Mouse (Mus musculus) hindbrain, embryonic 14.5 days (tissue): ENCODE results near the gene Xpr1. TPM values are rescaled to one million over a fixed set of nuclear protein-coding genes. Genes with fewer than 3 reads are reported as not detected.

Experiments used
- ATAC-seq: fragments of 200-750 bp; cut with Nextera tagmentation; 2 replicates; pipeline ENCODE4 v1.8.0; 2017; ENCODE audit warnings: moderate number of reproducible peaks, mild to moderate bottlenecking, moderate TSS enrichment, moderate library complexity; ENCODE audit not compliant: low FRiP score
- DNase-seq: peaks from one replicate; pipeline ENCODE4 v3.0.0-alpha.2; 2015; ENCODE audit warnings: low spot score
- H3K27ac ChIP-seq: fragments of 300-500 bp; sonication (generic); 2 replicates; pipeline ENCODE4 v1.5.1; 2014; ENCODE audit warnings: mild to moderate bottlenecking, moderate library complexity
- H3K27me3 ChIP-seq: fragments of 300-500 bp; sonication (generic); 2 replicates; pipeline ENCODE4 v1.6.1; 2014; ENCODE audit warnings: mild to moderate bottlenecking, low read length, mixed read lengths; ENCODE audit not compliant: control insufficient read depth, insufficient read depth
- H3K36me3 ChIP-seq: fragments of 300-500 bp; sonication (generic); replicated peaks from 2 replicates; pipeline ENCODE4 v1.6.1; 2014; ENCODE audit not compliant: control insufficient read depth, insufficient read depth
- H3K4me1 ChIP-seq: fragments of 300-500 bp; sonication (generic); replicated peaks from 2 replicates; pipeline ENCODE4 v1.6.1; 2014; ENCODE audit warnings: antibody characterized with exemption, low read length, mixed read lengths; ENCODE audit not compliant: control insufficient read depth, insufficient read depth
- H3K4me2 ChIP-seq: fragments of 300-500 bp; sonication (generic); replicated peaks from 2 replicates; pipeline ENCODE4 v1.6.1; 2014; ENCODE audit warnings: mild to moderate bottlenecking, moderate library complexity
- H3K4me3 ChIP-seq: fragments of 300-500 bp; sonication (generic); replicated peaks from 2 replicates; pipeline ENCODE4 v1.5.1; 2014; ENCODE audit warnings: mild to moderate bottlenecking, low read length
- H3K9ac ChIP-seq: fragments of 300-500 bp; sonication (generic); 2 replicates; pipeline ENCODE4 v1.6.1; 2014
- H3K9me3 ChIP-seq: fragments of 300-500 bp; sonication (generic); 2 replicates; pipeline ENCODE4 v1.6.1; 2016; ENCODE audit warnings: low read length; ENCODE audit not compliant: control insufficient read depth
- WGBS: fragments of 180-500 bp; shearing (Covaris S2); extraction: QIAGEN DNeasy Blood & Tissue Kit; methylation state at CpG from one replicate; pipeline ENCODE4 v1.1.7; 2014; 5-methylcytosine and 5-hydroxymethylcytosine counted together
- polyA plus RNA-seq: library from polyadenylated mRNA; unstranded; fragments of >200 nt; fragmentation: Nextera tagmentation; extraction: Ambion mirVana; gene quantifications from 2 replicates; pipeline ENCODE4 v1.2.1, GENCODE M21; 2014

The Xpr1 gene
- polyA plus RNA-seq, 1 experiment from 2014 or later = 38.7 TPM

DNA sequence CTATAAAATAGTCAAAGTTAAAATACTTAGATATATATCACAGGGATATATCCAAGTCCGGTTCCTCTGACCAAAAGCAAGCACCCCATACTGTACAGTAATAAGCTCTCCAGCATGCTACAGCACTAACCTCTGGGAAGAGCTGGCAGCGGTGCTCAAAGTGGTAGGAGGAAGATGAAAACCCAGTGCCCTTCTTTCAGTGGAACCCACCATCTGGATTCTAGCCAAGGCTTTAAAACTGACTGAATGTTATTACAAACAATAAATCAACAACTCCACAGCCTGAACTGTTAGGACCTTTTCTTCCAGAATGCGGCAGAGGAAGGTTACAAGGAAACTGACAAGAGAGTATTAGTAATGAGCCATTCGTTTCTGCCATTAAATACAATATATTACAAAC, 1.8 kb downstream of the Xpr1 start:
- Histone ChIP-seq H3K4me1 (peaks cover 17% of the 10 kb centered on the region), H3K9ac (peak overlapping the region; percentile 90), H3K9me3 (no peaks in the 10 kb centered on the region), H3K36me3 (no peaks in the 10 kb centered on the region), H3K4me3 (peak overlapping the region; percentile 66), H3K4me2 (peak overlapping the region; percentile 57), H3K27ac (peak overlapping the region; percentile 68), H3K27me3 (no peaks in the 10 kb centered on the region)
- 31% methylated on average over 4 of the region's 4 CpGs for WGBS
- peak; percentile 44 for DNase-seq
- no peak for ATAC-seq

DNA sequence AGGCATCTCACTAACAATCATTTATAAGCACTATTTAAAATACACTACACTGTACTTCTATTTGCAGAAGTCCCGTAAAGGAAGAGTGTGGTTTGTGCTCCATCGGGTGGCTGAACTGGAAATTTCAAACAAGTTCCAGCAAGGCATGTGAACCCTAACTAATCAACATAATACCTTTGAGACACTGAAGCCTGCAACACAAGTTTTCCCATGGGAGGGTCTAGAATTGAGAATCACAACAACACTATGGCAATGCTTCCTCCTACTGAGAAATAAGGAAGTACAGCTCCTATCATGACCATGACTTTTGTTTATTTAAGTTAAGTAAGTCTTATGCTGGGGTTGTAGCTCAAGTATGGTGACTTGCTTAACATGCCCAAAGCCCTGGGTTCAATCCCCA, 4.5 kb downstream of the Xpr1 start:
- H3K9ac ChIP-seq = no peak overlapping the region
- H3K27me3 ChIP-seq = no peaks in the 10 kb centered on the region
- H3K4me1 ChIP-seq = peaks cover 17% of the 10 kb centered on the region
- no peak overlapping the region for H3K4me2 ChIP-seq
- H3K4me3 ChIP-seq = no peak overlapping the region
- H3K9me3 ChIP-seq = no peaks in the 10 kb centered on the region
- 85% methylated on average over 2 of the region's 2 CpGs for WGBS
- H3K36me3 ChIP-seq = no peaks in the 10 kb centered on the region
- no peak overlapping the region for H3K27ac ChIP-seq
- ATAC-seq (no peak), DNase-seq (no peak)

DNA sequence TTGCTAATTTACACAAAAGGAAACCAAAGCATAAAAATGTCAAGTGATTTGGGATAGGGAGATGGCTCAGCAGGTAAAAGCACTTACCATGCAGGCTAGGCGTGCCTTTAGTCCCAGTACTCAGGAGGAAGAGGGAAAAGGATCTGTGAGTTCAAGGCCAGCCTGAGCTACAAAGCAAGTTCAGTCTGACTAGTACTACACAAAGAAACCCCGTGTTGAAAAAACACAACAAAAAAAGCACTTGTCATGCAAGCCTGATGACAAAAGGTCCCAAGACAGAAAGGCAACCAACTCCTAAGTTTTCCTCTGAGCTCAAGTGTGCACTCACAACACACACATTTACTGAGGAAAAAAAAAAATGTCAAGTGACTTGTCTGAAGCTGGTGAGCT, 8.6 kb downstream of the Xpr1 start:
- ATAC-seq = no peak
- no peaks in the 10 kb centered on the region for H3K9me3 ChIP-seq

GRCm38 (mm10) chr1:155407697-155408576, 9.3 kb downstream of the Xpr1 start:
- DNase-seq (no peak), ATAC-seq (no peak)
- H3K9me3 ChIP-seq = no peaks in the 10 kb centered on the region
- no peaks in the 10 kb centered on the region; the same call in 1 of the 2 replicates for H3K4me1 ChIP-seq
- H3K9ac ChIP-seq = no peak overlapping the region
- no peaks in the 10 kb centered on the region for H3K36me3 ChIP-seq
- H3K4me3 ChIP-seq = no peak overlapping the region
- no peak overlapping the region for H3K4me2 ChIP-seq
- no peak overlapping the region for H3K27ac ChIP-seq
- no peaks in the 10 kb centered on the region for H3K27me3 ChIP-seq
- 91% methylated on average over 11 of the region's 11 CpGs for WGBS

More for the DNA sequence above, 8.6 kb downstream of the Xpr1 start:
- Histone ChIP-seq H3K36me3 (no peaks in the 10 kb centered on the region), H3K9ac (no peak overlapping the region), H3K27me3 (no peaks in the 10 kb centered on the region), H3K27ac (no peak overlapping the region), H3K4me1 (peaks cover 3% of the 10 kb centered on the region; the same call in 1 of the 2 replicates), H3K4me2 (no peak overlapping the region), H3K4me3 (no peak overlapping the region)
- 87% methylated on average over 2 of the region's 2 CpGs for WGBS
- no peak for DNase-seq

- H3K9me3 ChIP-seq = no peaks in the 10 kb centered on the region
- no peak overlapping the region for H3K4me3 ChIP-seq
- DNase-seq (no peak), ATAC-seq (no peak)
- no peak overlapping the region for H3K27ac ChIP-seq
- H3K9ac ChIP-seq = no peak overlapping the region
- no peaks in the 10 kb centered on the region; the same call in 1 of the 2 replicates for H3K36me3 ChIP-seq
- no peak overlapping the region for H3K4me2 ChIP-seq
- 78% methylated on average over 4 of the region's 4 CpGs for WGBS
- H3K4me1 ChIP-seq = no peaks in the 10 kb centered on the region
- no peaks in the 10 kb centered on the region for H3K27me3 ChIP-seq
Measured at GRCm38 (mm10) chr1:155400056-155400455, 17.2 kb downstream of the Xpr1 start.

- Histone ChIP-seq H3K4me1 (no peaks in the 10 kb centered on the region), H3K27me3 (no peaks in the 10 kb centered on the region), H3K4me2 (no peak overlapping the region), H3K4me3 (no peak overlapping the region), H3K36me3 (no peaks in the 10 kb centered on the region; the same call in 1 of the 2 replicates), H3K9ac (no peak overlapping the region), H3K9me3 (no peaks in the 10 kb centered on the region), H3K27ac (no peak overlapping the region)
- no peak for DNase-seq
- ATAC-seq = no peak
- WGBS = 81% methylated on average over 6 of the region's 6 CpGs
Measured at GRCm38 (mm10) chr1:155394829-155395228, 22.4 kb downstream of the Xpr1 start.

DNA sequence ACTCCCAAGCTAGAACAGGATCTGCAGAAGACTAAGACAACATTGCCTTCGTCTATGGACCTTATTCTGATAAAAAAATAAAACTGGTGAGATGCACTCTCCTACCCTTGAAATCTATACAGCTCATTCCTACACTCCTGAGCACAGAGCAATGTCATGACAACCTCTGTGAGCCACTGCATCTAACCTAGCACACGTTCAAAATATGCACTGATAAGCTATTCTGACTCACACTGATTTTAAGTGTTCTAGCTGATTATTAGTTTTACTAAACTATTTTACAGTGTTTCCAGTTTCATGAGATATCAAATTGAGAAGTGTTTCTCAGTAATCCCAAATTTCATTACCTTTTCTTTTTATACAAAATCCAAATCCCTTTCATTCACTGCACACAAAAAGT, 23.2 kb downstream of the Xpr1 start:
- 79% methylated on average over 2 of the region's 2 CpGs for WGBS
- ATAC-seq (no peak), DNase-seq (no peak)
- no peak overlapping the region for H3K27ac ChIP-seq
- no peaks in the 10 kb centered on the region for H3K27me3 ChIP-seq
- no peaks in the 10 kb centered on the region for H3K9me3 ChIP-seq
- H3K4me3 ChIP-seq = no peak overlapping the region
- H3K4me2 ChIP-seq = no peak overlapping the region
- peaks cover 5% of the 10 kb centered on the region; the same call in 1 of the 2 replicates for H3K4me1 ChIP-seq
- H3K9ac ChIP-seq = no peak overlapping the region
- H3K36me3 ChIP-seq = no peaks in the 10 kb centered on the region; the same call in 1 of the 2 replicates

DNA sequence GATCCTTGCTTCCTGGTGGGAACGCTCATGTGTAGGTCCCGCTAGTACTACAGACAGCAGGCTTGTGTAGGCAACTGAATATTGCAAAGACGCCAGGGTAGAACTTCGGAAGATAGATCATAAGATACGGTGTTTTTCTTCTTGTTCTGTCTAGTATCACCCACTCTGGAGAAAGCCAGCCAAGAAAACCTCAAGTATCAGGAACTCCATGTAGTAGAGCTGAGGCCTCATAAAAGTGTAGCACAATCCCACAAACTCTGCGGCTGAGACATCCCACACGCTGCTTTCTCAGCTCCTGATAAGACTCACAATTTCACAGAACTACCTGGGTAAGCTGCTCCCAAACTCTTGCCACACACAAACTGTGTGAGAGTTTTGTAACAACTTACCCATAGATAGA, 24.4 kb downstream of the Xpr1 start:
- ATAC-seq = no peak
- H3K27ac ChIP-seq = no peak overlapping the region

GRCm38 (mm10) chr1:155391537-155391936, 25.7 kb downstream of the Xpr1 start:
- H3K27me3 ChIP-seq = no peaks in the 10 kb centered on the region
- peaks cover 10% of the 10 kb centered on the region for H3K4me1 ChIP-seq
- WGBS = 52% methylated on average over 4 of the region's 4 CpGs
- no peak overlapping the region for H3K27ac ChIP-seq
- ATAC-seq (no peak), DNase-seq (no peak)
- H3K4me2 ChIP-seq = no peak overlapping the region
- H3K9me3 ChIP-seq = no peaks in the 10 kb centered on the region
- no peak overlapping the region for H3K4me3 ChIP-seq
- H3K9ac ChIP-seq = no peak overlapping the region
- H3K36me3 ChIP-seq = no peaks in the 10 kb centered on the region; the same call in 1 of the 2 replicates

More for the DNA sequence above, 24.4 kb downstream of the Xpr1 start:
- DNase-seq = no peak
- 97% methylated on average over 7 of the region's 7 CpGs for WGBS
- no peak overlapping the region for H3K4me3 ChIP-seq
- peaks cover 10% of the 10 kb centered on the region for H3K4me1 ChIP-seq
- no peak overlapping the region for H3K9ac ChIP-seq
- no peaks in the 10 kb centered on the region; the same call in 1 of the 2 replicates for H3K36me3 ChIP-seq
- no peaks in the 10 kb centered on the region for H3K9me3 ChIP-seq
- no peaks in the 10 kb centered on the region for H3K27me3 ChIP-seq
- no peak overlapping the region for H3K4me2 ChIP-seq
